Mouse (Mus musculus) stomach, postnatal 0 days (tissue): ENCODE measurements around the gene Mars. TPM values are rescaled to one million over a fixed set of nuclear protein-coding genes. Genes with fewer than 3 reads are reported as not detected.

ENCODE experiments used
- ATAC-seq: fragments of 200-750 bp; cut with Nextera tagmentation; 2 replicates; pipeline ENCODE4 v1.8.0; 2017; ENCODE audit not compliant: low FRiP score, low TSS enrichment
- DNase-seq: peaks from one replicate; pipeline ENCODE4 v3.0.0-alpha.2; 2016; ENCODE audit warnings: low spot score
- H3K27ac ChIP-seq: fragments of 300-500 bp; sonication (generic); replicated peaks from 2 replicates; pipeline ENCODE4 v1.5.1; 2014; ENCODE audit warnings: mild to moderate bottlenecking, control low read depth
- H3K27me3 ChIP-seq: fragments of 300-500 bp; sonication (generic); 2 replicates; pipeline ENCODE4 v1.6.1; 2014; ENCODE audit warnings: low read length; ENCODE audit not compliant: control insufficient read depth, insufficient read depth
- H3K36me3 ChIP-seq: fragments of 300-500 bp; sonication (generic); 2 replicates; pipeline ENCODE4 v1.6.1; 2014; ENCODE audit warnings: low read length, mixed read lengths; ENCODE audit not compliant: control insufficient read depth, insufficient read depth
- H3K4me1 ChIP-seq: fragments of 300-500 bp; sonication (generic); replicated peaks from 2 replicates; pipeline ENCODE4 v1.6.1; 2014; ENCODE audit warnings: antibody characterized with exemption; ENCODE audit not compliant: control insufficient read depth, insufficient read depth
- H3K4me2 ChIP-seq: fragments of 300-500 bp; sonication (generic); replicated peaks from 2 replicates; pipeline ENCODE4 v1.6.1; 2014; ENCODE audit warnings: low read depth, mild to moderate bottlenecking, control low read depth, moderate library complexity
- H3K4me3 ChIP-seq: fragments of 300-500 bp; sonication (generic); 2 replicates; pipeline ENCODE4 v1.5.1; 2014; ENCODE audit warnings: low read depth, low read length, control low read depth
- H3K9ac ChIP-seq: fragments of 300-500 bp; sonication (generic); 2 replicates; pipeline ENCODE4 v1.6.1; 2014; ENCODE audit warnings: mild to moderate bottlenecking, low read length, control low read depth, mixed read lengths
- H3K9me3 ChIP-seq: fragments of 300-500 bp; sonication (generic); 2 replicates; pipeline ENCODE4 v1.6.1; 2016; ENCODE audit warnings: low read length; ENCODE audit not compliant: control insufficient read depth
- CTCF ChIP-seq: IDR thresholded peaks from 2 replicates; pipeline ENCODE4 v1.5.1; 2016; ENCODE audit warnings: antibody characterized with exemption, low read depth, mild to moderate bottlenecking, moderate library complexity
- EP300 ChIP-seq: optimal IDR thresholded peaks from 2 replicates; pipeline ENCODE3; 2016; ENCODE audit warnings: antibody characterized with exemption
- WGBS: fragments of 180-500 bp; shearing (Covaris S2); extraction: QIAGEN DNeasy Blood & Tissue Kit; methylation state at CpG from one replicate; pipeline ENCODE4 v1.1.7; 2014; 5-methylcytosine and 5-hydroxymethylcytosine counted together
- polyA plus RNA-seq: library from polyadenylated mRNA; unstranded; fragments of >200 nt; fragmentation: Nextera tagmentation; extraction: Ambion mirVana; gene quantifications from 2 replicates; pipeline ENCODE4 v1.2.1, GENCODE M21; 2015

The Mars gene
- polyA plus RNA-seq, 1 experiment from 2014 or later: 70.4 TPM

- 72% methylated on average over 5 of the region's 5 CpGs for WGBS
- no peaks in the 10 kb centered on the region for H3K27me3 ChIP-seq
- H3K4me2 ChIP-seq: no peak overlapping the region
- no peaks in the 10 kb centered on the region for H3K4me1 ChIP-seq
- no peak for DNase-seq
- H3K27ac ChIP-seq: no peak overlapping the region
- no peaks in the 10 kb centered on the region for H3K36me3 ChIP-seq
- H3K4me3 ChIP-seq: no peak overlapping the region
- TF ChIP-seq EP300 (no peak), CTCF (no peak)
- H3K9me3 ChIP-seq: no peaks in the 10 kb centered on the region
- no peak overlapping the region for H3K9ac ChIP-seq
- no peak for ATAC-seq
These were observed 60.8 kb downstream of the Mars start for GRCm38 (mm10) chr10:127250810-127251209.

Other genes with a start within 250 kb of the Mars start
- 469 and 472 TPM in 2 replicates for gene Cdk4, start 248.3 kb downstream of the Mars start, polyA plus RNA-seq
- gene Tspan31, start 241.5 kb downstream of the Mars start, polyA plus RNA-seq: 82.8 and 87.7 TPM in 2 replicates
- 0.04 and 0.08 TPM in 2 replicates for gene Agap2, start 236.5 kb downstream of the Mars start, polyA plus RNA-seq
- gene Os9, start 190.7 kb downstream of the Mars start, polyA plus RNA-seq: 81.9 and 82.0 TPM in 2 replicates
- gene B4galnt1, start 146.6 kb downstream of the Mars start, polyA plus RNA-seq: 45.9 and 65.4 TPM in 2 replicates
- gene Slc26a10, start 131.1 kb downstream of the Mars start, polyA plus RNA-seq: 0.70 and 0.76 TPM in 2 replicates
- 25.3 and 29.7 TPM in 2 replicates for gene Arhgef25, start 121.7 kb downstream of the Mars start, polyA plus RNA-seq
- gene Dtx3, start 116.1 kb downstream of the Mars start, polyA plus RNA-seq: 27.8 and 32.9 TPM in 2 replicates
- gene Pip4k2c, start 100.2 kb downstream of the Mars start, polyA plus RNA-seq: 23.2 and 26.0 TPM in 2 replicates
- 2.2 and 2.3 TPM in 2 replicates for gene Kif5a, start 48.4 kb downstream of the Mars start, polyA plus RNA-seq
- gene Dctn2, start 45.4 kb downstream of the Mars start, polyA plus RNA-seq: 134 and 147 TPM in 2 replicates
- gene Mbd6, start 22.8 kb downstream of the Mars start, polyA plus RNA-seq: 8.5 and 8.9 TPM in 2 replicates
- 5.2 and 5.7 TPM in 2 replicates for gene Arhgap9, start 10.2 kb upstream of the Mars start, polyA plus RNA-seq
- 2.3 and 2.4 TPM in 2 replicates for gene Gli1, start 30.2 kb upstream of the Mars start, polyA plus RNA-seq
- 0.02 and 0.12 TPM in 2 replicates for gene Inhbe, start 42.6 kb upstream of the Mars start, polyA plus RNA-seq
- 0.15 TPM in 1 of 2 replicates, not detected in the other for gene Inhbc, start 58.6 kb upstream of the Mars start, polyA plus RNA-seq
- 14.3 and 17.6 TPM in 2 replicates for gene R3hdm2, start 68.5 kb upstream of the Mars start, polyA plus RNA-seq
- 0.23 and 0.40 TPM in 2 replicates for gene Stac3, start 189.9 kb upstream of the Mars start, polyA plus RNA-seq
- 58.2 and 72.8 TPM in 2 replicates for gene Ndufa4l2, start 203.2 kb upstream of the Mars start, polyA plus RNA-seq
- 38.9 and 40.9 TPM in 2 replicates for gene Shmt2, start 210.7 kb upstream of the Mars start, polyA plus RNA-seq
- 2.7 and 4.0 TPM in 2 replicates for gene Nxph4, start 222.8 kb upstream of the Mars start, polyA plus RNA-seq